Mouse (Mus musculus) limb, embryonic 12.5 days (tissue): ENCODE data around the gene Nxn. TPM values are rescaled to one million over a fixed set of nuclear protein-coding genes. Genes with fewer than 3 reads are reported as not detected.
A peak's percentile ranks its signal among the peaks of the same experiment; 100 is the strongest.

Experiments
- ATAC-seq: fragments of 200-750 bp; cut with Nextera tagmentation; 2 replicates; pipeline ENCODE4 v1.8.0; 2017; ENCODE audit warnings: low read depth, moderate TSS enrichment; ENCODE audit not compliant: insufficient number of reproducible peaks, insufficient read depth, low FRiP score, low TSS enrichment
- H3K27ac ChIP-seq: fragments of 300-500 bp; sonication (generic); 2 replicates; pipeline ENCODE4 v1.5.1; 2016; ENCODE audit warnings: mild to moderate bottlenecking, moderate library complexity
- H3K27me3 ChIP-seq: fragments of 300-500 bp; sonication (generic); 2 replicates; pipeline ENCODE4 v1.6.1; 2016; ENCODE audit warnings: mild to moderate bottlenecking, moderate library complexity
- H3K36me3 ChIP-seq: fragments of 300-500 bp; sonication (generic); 2 replicates; pipeline ENCODE4 v1.6.1; 2016; ENCODE audit warnings: mild to moderate bottlenecking, moderate library complexity
- H3K4me1 ChIP-seq: fragments of 300-500 bp; sonication (generic); replicated peaks from 2 replicates; pipeline ENCODE4 v1.6.1; 2016
- H3K4me2 ChIP-seq: fragments of 300-500 bp; sonication (generic); 2 replicates; pipeline ENCODE4 v1.6.1; 2016; ENCODE audit warnings: mild to moderate bottlenecking, moderate library complexity
- H3K4me3 ChIP-seq: fragments of 300-500 bp; sonication (generic); replicated peaks from 2 replicates; pipeline ENCODE4 v1.5.1; 2016; ENCODE audit warnings: mild to moderate bottlenecking
- H3K9ac ChIP-seq: fragments of 300-500 bp; sonication (generic); replicated peaks from 2 replicates; pipeline ENCODE4 v1.6.1; 2016; ENCODE audit warnings: mild to moderate bottlenecking, moderate library complexity
- H3K9me3 ChIP-seq: fragments of 300-500 bp; sonication (generic); 2 replicates; pipeline ENCODE4 v1.6.1; 2016; ENCODE audit warnings: mild to moderate bottlenecking, moderate library complexity
- WGBS: fragments of 180-500 bp; shearing (Covaris S2); methylation state at CpG from one replicate; pipeline ENCODE4 v1.1.7; 2016; 5-methylcytosine and 5-hydroxymethylcytosine counted together
- polyA plus RNA-seq: library from polyadenylated mRNA; unstranded; fragments of >200 nt; fragmentation: Nextera tagmentation; extraction: Ambion mirVana; gene quantifications from 2 replicates; pipeline ENCODE4 v1.2.1, GENCODE M21; 2016

Nxn gene
- 61.2 and 67.7 TPM in 2 replicates for polyA plus RNA-seq

- H3K27me3 ChIP-seq: no peaks in the 10 kb centered on the region
- peak within 1 kb of the TSS; percentile 90 for H3K4me2 ChIP-seq
- no peaks in the 10 kb centered on the region for H3K36me3 ChIP-seq
- H3K9ac ChIP-seq: peak within 1 kb of the TSS; percentile 89
- peak; percentile 86 for ATAC-seq
- WGBS: 1% methylated on average over 56 of the region's 70 CpGs
- peak within 1 kb of the TSS; percentile 88 for H3K4me3 ChIP-seq
- H3K9me3 ChIP-seq: no peaks in the 10 kb centered on the region
- peaks cover 27% of the 10 kb centered on the region for H3K4me1 ChIP-seq
- peak within 1 kb of the TSS; percentile 92 for H3K27ac ChIP-seq
These were observed at the start of gene Nxn for GRCm38 (mm10) chr11:76398798-76399586. Gene Nxn (minus strand): TSS chr11:76399140.

GRCm38 (mm10) chr11:76446251-76446650 is 47.3 kb upstream of the Nxn start:
- Histone ChIP-seq H3K9ac (no peak overlapping the region), H3K36me3 (peaks cover 47% of the 10 kb centered on the region), H3K9me3 (no peaks in the 10 kb centered on the region), H3K27ac (peak overlapping the region; percentile 89), H3K4me2 (peak overlapping the region; percentile 21), H3K4me1 (peaks cover 66% of the 10 kb centered on the region), H3K4me3 (no peak overlapping the region), H3K27me3 (no peaks in the 10 kb centered on the region)
- WGBS: 2% methylated on average over 10 of the region's 10 CpGs
- ATAC-seq: no peak

- Histone ChIP-seq H3K9ac (0 out of 2 replicates have a peak overlapping the region, but pooled peaks have one; percentile 31), H3K4me2 (peak overlapping the region; percentile 21; the same call in 1 of the 2 replicates), H3K9me3 (no peaks in the 10 kb centered on the region), H3K27me3 (no peaks in the 10 kb centered on the region), H3K4me1 (peaks cover 67% of the 10 kb centered on the region), H3K27ac (peak overlapping the region; percentile 89), H3K4me3 (no peak overlapping the region), H3K36me3 (peaks cover 48% of the 10 kb centered on the region)
- WGBS: 13% methylated on average over 8 of the region's 8 CpGs
- ATAC-seq: peak; percentile 40; the same call in 1 of the 2 replicates
These were observed 46.5 kb upstream of the Nxn start for GRCm38 (mm10) chr11:76445459-76445858.

GRCm38 (mm10) chr11:76439666-76440065 is 40.7 kb upstream of the Nxn start:
- WGBS: 31% methylated on average over 3 of the region's 3 CpGs
- Histone ChIP-seq H3K9ac (no peak overlapping the region), H3K27me3 (no peaks in the 10 kb centered on the region), H3K36me3 (peaks cover 49% of the 10 kb centered on the region), H3K27ac (no peak overlapping the region), H3K9me3 (no peaks in the 10 kb centered on the region), H3K4me1 (peaks cover 59% of the 10 kb centered on the region), H3K4me3 (no peak overlapping the region), H3K4me2 (no peak overlapping the region)
- ATAC-seq: no peak

- Histone ChIP-seq H3K4me3 (peak overlapping the region; percentile 43), H3K4me1 (peaks cover 73% of the 10 kb centered on the region), H3K27me3 (no peaks in the 10 kb centered on the region), H3K36me3 (peaks cover 44% of the 10 kb centered on the region), H3K27ac (peak overlapping the region; percentile 94), H3K9ac (peak overlapping the region; percentile 63), H3K4me2 (peak overlapping the region; percentile 76), H3K9me3 (no peaks in the 10 kb centered on the region)
- 9% methylated on average over 28 of the region's 28 CpGs for WGBS
- peak; percentile 71 for ATAC-seq
These were observed 38.0 kb upstream of the Nxn start for GRCm38 (mm10) chr11:76436864-76437437.

GRCm38 (mm10) chr11:76436009-76436408 is 37.1 kb upstream of the Nxn start:
- Histone ChIP-seq H3K9ac (peak overlapping the region; percentile 63; the same call in 1 of the 2 replicates), H3K4me1 (peaks cover 81% of the 10 kb centered on the region), H3K36me3 (peaks cover 42% of the 10 kb centered on the region), H3K27me3 (no peaks in the 10 kb centered on the region), H3K27ac (peak overlapping the region; percentile 94; the same call in 1 of the 2 replicates), H3K9me3 (no peaks in the 10 kb centered on the region), H3K4me2 (peak overlapping the region; percentile 76), H3K4me3 (peak overlapping the region; percentile 43)
- 83% methylated on average over 5 of the region's 5 CpGs for WGBS
- ATAC-seq: no peak

- Histone ChIP-seq H3K4me3 (no peak overlapping the region), H3K4me2 (peak overlapping the region; percentile 19; the same call in 1 of the 2 replicates), H3K4me1 (peaks cover 68% of the 10 kb centered on the region), H3K9ac (peak overlapping the region; percentile 51), H3K27ac (peak overlapping the region; percentile 97), H3K9me3 (no peaks in the 10 kb centered on the region), H3K27me3 (no peaks in the 10 kb centered on the region), H3K36me3 (peaks cover 30% of the 10 kb centered on the region; the same call in 1 of the 2 replicates)
- WGBS: 13% methylated on average over 6 of the region's 6 CpGs
- ATAC-seq: peak; percentile 69
These were observed 31.2 kb upstream of the Nxn start for GRCm38 (mm10) chr11:76429966-76430631.

GRCm38 (mm10) chr11:76429556-76429955 is 30.6 kb upstream of the Nxn start:
- Histone ChIP-seq H3K9me3 (no peaks in the 10 kb centered on the region), H3K27ac (peak overlapping the region; percentile 97), H3K4me3 (no peak overlapping the region), H3K4me1 (peaks cover 63% of the 10 kb centered on the region), H3K4me2 (peak overlapping the region; percentile 19; the same call in 1 of the 2 replicates), H3K27me3 (no peaks in the 10 kb centered on the region), H3K36me3 (peaks cover 36% of the 10 kb centered on the region), H3K9ac (peak overlapping the region; percentile 51; the same call in 1 of the 2 replicates)
- no peak for ATAC-seq
- WGBS: 31% methylated on average over 7 of the region's 7 CpGs

GRCm38 (mm10) chr11:76429046-76429445 is 30.1 kb upstream of the Nxn start:
- no peak overlapping the region for H3K9ac ChIP-seq
- ATAC-seq: no peak

GRCm38 (mm10) chr11:76427781-76428180 is 28.8 kb upstream of the Nxn start:
- no peak overlapping the region for H3K4me2 ChIP-seq
- no peak for ATAC-seq
- WGBS: 70% methylated on average over 3 of the region's 3 CpGs
- H3K27me3 ChIP-seq: no peaks in the 10 kb centered on the region
- H3K4me1 ChIP-seq: peaks cover 53% of the 10 kb centered on the region
- H3K9ac ChIP-seq: no peak overlapping the region
- H3K27ac ChIP-seq: no peak overlapping the region
- no peaks in the 10 kb centered on the region for H3K9me3 ChIP-seq
- no peak overlapping the region for H3K4me3 ChIP-seq
- H3K36me3 ChIP-seq: peaks cover 42% of the 10 kb centered on the region

More at GRCm38 (mm10) chr11:76429046-76429445, 30.1 kb upstream of the Nxn start:
- Histone ChIP-seq H3K9me3 (no peaks in the 10 kb centered on the region), H3K27ac (peak overlapping the region; percentile 97), H3K4me1 (peaks cover 58% of the 10 kb centered on the region), H3K27me3 (no peaks in the 10 kb centered on the region), H3K4me3 (no peak overlapping the region), H3K36me3 (peaks cover 40% of the 10 kb centered on the region), H3K4me2 (no peak overlapping the region)
- WGBS: 40% methylated on average over 4 of the region's 4 CpGs

GRCm38 (mm10) chr11:76425749-76426148 is 26.8 kb upstream of the Nxn start:
- ATAC-seq: no peak
- Histone ChIP-seq H3K4me3 (no peak overlapping the region), H3K4me1 (peaks cover 34% of the 10 kb centered on the region), H3K9ac (no peak overlapping the region), H3K27me3 (no peaks in the 10 kb centered on the region), H3K27ac (no peak overlapping the region), H3K4me2 (no peak overlapping the region), H3K9me3 (no peaks in the 10 kb centered on the region), H3K36me3 (peaks cover 56% of the 10 kb centered on the region)
- 91% methylated on average over 6 of the region's 6 CpGs for WGBS
